ENCODE assay signal across 8 mouse cellular contexts in genomic region chr13:63187145-63188143, GRCm38 (mm10).
DNase-seq lines count a peak whose midpoint lies in the region; ATAC-seq and TF ChIP-seq lines count a peak whose summit lies in the region.

No protein-coding gene starts in this region.

- no peak for TF ChIP-seq CTCF in gastrocnemius, adult 2 months (IDR thresholded peaks at IDR 0.05)

- no peak overlapping the region for H3K4me2 ChIP-seq in lung, embryonic 16.5 days (ENCODE audit: low read depth, low read length)
- H3K4me2 ChIP-seq in forebrain, embryonic 15.5 days (replicated peaks) = no peak overlapping the region

- no peaks in the 10 kb centered on the region for H3K27me3 ChIP-seq in lung, embryonic 16.5 days (ENCODE audit: control insufficient read depth, insufficient read depth, low read depth, low read length)
- H3K27me3 ChIP-seq in forebrain, embryonic 15.5 days = no peaks in the 10 kb centered on the region

- peak; percentile 64 for ATAC-seq in activated CD4-positive, CD25-positive, alpha-beta regulatory T cell, adult 4 months
- peak; percentile 66 for ATAC-seq in lung, embryonic 16.5 days (ENCODE audit: low read depth)
- no peak for ATAC-seq in forebrain, embryonic 15.5 days (replicated peaks)

- H3K36me3 ChIP-seq in lung, embryonic 16.5 days (ENCODE audit: control insufficient read depth, insufficient read depth, low read length) = no peaks in the 10 kb centered on the region
- H3K36me3 ChIP-seq in forebrain, embryonic 15.5 days = no peaks in the 10 kb centered on the region

- 33% methylated on average over 13 of the region's 13 CpGs for WGBS in lung, embryonic 16.5 days
- WGBS in forebrain, embryonic 15.5 days = 80% methylated on average over 13 of the region's 13 CpGs

- peak overlapping the region; percentile 48 for H3K27ac ChIP-seq in gastrocnemius, adult 2 months
- H3K27ac ChIP-seq in lung, embryonic 16.5 days (ENCODE audit: low read length) = peak overlapping the region; percentile 65
- H3K27ac ChIP-seq in forebrain, embryonic 15.5 days (replicated peaks) = no peak overlapping the region

- H3K9ac ChIP-seq in lung, embryonic 16.5 days (ENCODE audit: low read length) = no peak overlapping the region
- no peak overlapping the region for H3K9ac ChIP-seq in forebrain, embryonic 15.5 days (replicated peaks)

- no peaks in the 10 kb centered on the region for H3K9me3 ChIP-seq in lung, embryonic 16.5 days (ENCODE audit: control insufficient read depth, low read length)
- no peaks in the 10 kb centered on the region for H3K9me3 ChIP-seq in forebrain, embryonic 15.5 days

- H3K4me3 ChIP-seq in gastrocnemius, adult 2 months = no peak overlapping the region
- no peak overlapping the region for H3K4me3 ChIP-seq in lung, embryonic 16.5 days (ENCODE audit: low read length)
- H3K4me3 ChIP-seq in forebrain, embryonic 15.5 days = no peak overlapping the region

- H3K4me1 ChIP-seq in lung, embryonic 16.5 days (replicated peaks; ENCODE audit: control insufficient read depth, insufficient read depth, low read length) = peaks cover 16% of the 10 kb centered on the region
- peaks cover 14% of the 10 kb centered on the region for H3K4me1 ChIP-seq in forebrain, embryonic 15.5 days

- no peak for DNase-seq in gastrocnemius, adult 2 months
- DNase-seq in gastrocnemius, postnatal 14 days = no peak
- peak; percentile 20 for DNase-seq in heart, postnatal 4 days
- DNase-seq in cerebellum, postnatal 36 days = no peak
- no peak for DNase-seq in urinary bladder, postnatal 25 days (ENCODE audit: low spot score)

- intact Hi-C loops in gastrocnemius, adult 2 months (cut with DNase I) = loop anchor here (5.0 kb wide), 1 partner anchor 50 kb away; no protein-coding TSS in a partner anchor
- intact Hi-C loops in gastrocnemius, postnatal 14 days (cut with DNase I; ENCODE audit: low total_unique reads) = no loop called here
